Mouse (Mus musculus): ENCODE measurements around the gene BC016579.

BC016579 gene

GRCm38 (mm10) chr16:45653934-45654332 lies at the start of gene BC016579:
BC016579 (minus strand) TSS chr16:45654068.
- in situ Hi-C loops (cut with MboI; ENCODE audit: unreplicated experiment in 2 of 2): no loop called here

GRCm38 (mm10) chr16:45699301-45699700 lies 45.4 kb upstream of the BC016579 start:
- in situ Hi-C loops (cut with MboI; ENCODE audit: unreplicated experiment in 2 of 2): no loop called here

- in situ Hi-C loops (cut with MboI; ENCODE audit: unreplicated experiment in 2 of 2): no loop called here
Measured at GRCm38 (mm10) chr16:45697996-45698395, 44.1 kb upstream of the BC016579 start.

- in situ Hi-C loops (cut with MboI; ENCODE audit: unreplicated experiment in 2 of 2): no loop called here
Measured at GRCm38 (mm10) chr16:45695445-45696160, 41.7 kb upstream of the BC016579 start.

DNA sequence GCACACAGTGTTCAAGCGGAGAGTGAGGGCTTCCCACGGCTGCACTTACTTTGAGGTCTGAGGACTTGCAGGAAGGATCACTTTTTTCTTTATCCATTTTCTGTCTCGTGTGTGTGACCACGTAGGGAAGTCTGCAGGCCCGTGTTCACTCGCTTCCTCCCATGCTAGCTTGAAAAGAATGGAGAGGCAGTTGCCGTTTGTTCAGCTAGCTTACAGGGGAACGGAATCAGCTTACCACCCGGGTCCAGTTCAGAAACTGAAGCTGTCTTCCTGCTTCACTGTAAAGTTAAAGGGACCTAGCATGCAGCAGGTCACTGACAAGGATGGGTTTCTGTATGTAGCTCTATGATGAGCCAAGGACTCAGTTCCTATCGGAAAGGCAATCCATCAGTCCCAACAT lies 39.7 kb upstream of the BC016579 start, which contains the start of gene Tmprss7:
Gene Tmprss7, minus strand, starts transcription at position 101 of the 400 bp plus-strand sequence.
- in situ Hi-C loops (cut with MboI; ENCODE audit: unreplicated experiment in 2 of 2): no loop called here

GRCm38 (mm10) chr16:45692851-45693250 lies 39.0 kb upstream of the BC016579 start:
- in situ Hi-C loops (cut with MboI; ENCODE audit: unreplicated experiment in 2 of 2): no loop called here

DNA sequence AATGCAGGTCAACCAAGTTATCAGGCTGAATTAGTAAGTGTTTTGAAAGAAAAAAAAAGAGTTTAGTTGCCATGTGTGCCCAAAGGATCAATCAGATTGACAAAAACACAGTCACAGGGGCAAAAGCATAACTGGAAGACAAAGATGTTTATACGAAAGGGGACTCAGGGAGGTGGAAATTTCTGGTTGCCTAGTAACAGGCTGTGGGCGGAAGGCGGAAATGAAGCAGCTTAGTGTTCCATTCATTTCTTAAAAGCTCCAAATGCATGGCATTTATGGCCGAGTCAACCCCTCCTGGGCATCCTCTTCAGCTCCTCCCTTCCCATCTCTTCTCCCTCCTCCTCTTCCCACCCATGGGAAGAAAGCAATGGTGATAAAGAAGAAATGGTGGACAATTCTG lies 36.3 kb upstream of the BC016579 start:
- in situ Hi-C loops (cut with MboI; ENCODE audit: unreplicated experiment in 2 of 2): no loop called here

DNA sequence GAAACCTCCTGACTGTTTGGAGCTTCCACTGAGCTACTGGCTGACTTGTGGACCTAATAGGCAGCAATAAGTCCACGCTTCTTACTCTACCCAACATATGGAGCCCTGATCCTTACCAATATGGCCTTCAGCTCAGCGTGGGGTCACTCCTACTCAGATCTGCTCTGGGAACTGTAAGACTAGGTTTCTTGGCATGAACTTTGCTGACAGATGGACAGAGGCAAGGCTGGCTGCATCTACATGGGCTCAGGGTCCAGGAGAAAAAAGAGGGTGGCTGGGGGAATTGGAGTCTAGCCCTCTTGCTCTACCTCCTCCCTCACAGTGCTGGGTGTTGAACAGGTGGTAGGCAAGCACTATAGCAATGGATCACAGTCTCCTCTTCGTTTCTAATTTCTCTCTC lies 33.0 kb upstream of the BC016579 start:
- in situ Hi-C loops (cut with MboI; ENCODE audit: unreplicated experiment in 2 of 2): loop anchor here (5.0 to 10.0 kb wide), 2 partner anchors 280 to 338 kb away; no protein-coding TSS in a partner anchor

DNA sequence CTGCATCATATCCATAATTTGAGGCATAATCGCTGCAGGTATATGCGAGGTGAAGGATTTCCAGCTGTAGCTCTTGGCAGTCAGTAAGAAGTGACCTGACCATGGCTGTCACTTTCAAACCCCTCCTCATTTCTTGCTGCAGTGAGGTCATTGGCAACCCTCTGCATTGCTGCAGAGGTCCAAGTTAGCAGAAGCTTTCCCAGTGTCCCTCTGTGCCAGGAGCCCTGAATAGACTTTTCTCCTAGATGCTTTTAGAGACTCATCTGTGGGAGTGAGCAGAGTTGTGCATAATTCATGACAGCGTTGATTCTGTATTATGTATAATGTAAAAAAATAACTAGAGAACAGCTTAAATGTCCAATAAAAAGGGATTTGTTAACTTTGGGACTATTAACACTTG lies 31.4 kb upstream of the BC016579 start:
- in situ Hi-C loops (cut with MboI; ENCODE audit: unreplicated experiment in 2 of 2): loop anchor here (5.0 to 10.0 kb wide), 2 partner anchors 282 to 340 kb away; no protein-coding TSS in a partner anchor

DNA sequence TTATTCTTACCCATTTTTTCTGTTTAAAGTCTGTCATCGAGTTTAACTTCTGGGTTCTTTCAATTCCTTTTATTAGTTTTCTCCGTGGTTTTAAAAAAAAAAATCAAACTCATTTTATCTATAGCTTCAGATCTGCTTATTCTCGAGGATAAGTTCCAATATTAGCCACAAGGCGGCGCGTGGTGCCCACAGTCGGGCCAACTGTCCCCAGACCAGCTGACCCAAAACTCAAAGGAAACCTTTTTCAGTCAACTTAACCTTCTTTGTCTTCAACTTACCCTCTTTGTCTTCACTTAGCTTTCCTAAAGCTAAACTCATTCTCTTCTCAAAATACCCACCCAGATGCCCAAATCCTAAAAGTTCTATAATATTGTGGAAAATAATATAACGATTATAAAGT lies 30.9 kb upstream of the BC016579 start:
- in situ Hi-C loops (cut with MboI; ENCODE audit: unreplicated experiment in 2 of 2): loop anchor here (5.0 to 10.0 kb wide), 2 partner anchors 282 to 340 kb away; no protein-coding TSS in a partner anchor

DNA sequence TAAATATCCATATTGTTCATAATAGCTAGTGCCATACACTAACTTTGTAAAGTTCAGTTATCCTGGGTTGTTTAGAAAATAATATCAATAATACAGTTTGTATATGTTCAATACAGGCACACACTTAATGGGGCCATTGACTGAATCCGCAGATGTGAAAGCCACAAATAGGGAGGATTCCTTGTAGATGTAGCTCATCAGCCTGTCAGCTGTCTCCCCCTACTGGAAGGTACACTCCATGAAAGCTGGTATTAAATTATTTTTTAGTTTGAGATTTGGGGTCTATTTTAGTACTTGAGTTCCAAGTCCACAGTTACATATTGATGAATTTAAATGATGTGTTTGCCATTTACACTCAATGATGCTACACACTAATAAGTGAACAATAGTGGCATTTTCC lies 22.6 kb upstream of the BC016579 start:
- in situ Hi-C loops (cut with MboI; ENCODE audit: unreplicated experiment in 2 of 2): loop anchor here (5.0 to 10.0 kb wide), 5 partner anchors 44 to 479 kb away; partner anchors contain the start of gene Gcsam (in 1 of the 2)

DNA sequence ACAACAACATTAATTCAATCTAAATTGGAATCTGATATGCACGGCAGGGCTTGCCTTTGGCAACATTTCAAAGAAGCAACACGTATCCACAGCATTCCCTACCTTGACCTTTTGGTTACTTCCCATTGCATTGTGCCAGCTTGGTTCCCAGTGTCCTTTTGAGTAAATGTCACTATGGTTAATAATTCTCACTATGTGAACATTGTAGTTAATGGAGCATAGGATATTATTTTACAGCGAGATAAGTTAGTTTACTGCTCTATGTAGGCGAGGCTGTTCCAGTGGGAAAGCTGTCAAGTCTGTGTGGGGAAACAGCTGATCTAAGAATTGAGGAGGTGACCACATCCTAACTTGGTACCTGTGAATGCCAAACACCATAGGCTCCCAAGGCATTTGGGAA lies 16.1 kb upstream of the BC016579 start:
- in situ Hi-C loops (cut with MboI; ENCODE audit: unreplicated experiment in 2 of 2): loop anchor here (5.0 to 10.0 kb wide), 3 partner anchors 38 to 85 kb away; partner anchors contain the start of gene Gcsam (in 1 of the 2)

- in situ Hi-C loops (cut with MboI; ENCODE audit: unreplicated experiment in 2 of 2): loop anchor here in 1 of 2 experiments (10.0 kb wide), 1 partner anchor 923 kb away; the partner anchor contains the start of gene Gtpbp8
Measured at GRCm38 (mm10) chr16:45668178-45668577, 14.3 kb upstream of the BC016579 start.

GRCm38 (mm10) chr16:45666136-45666535 lies 12.3 kb upstream of the BC016579 start:
- in situ Hi-C loops (cut with MboI; ENCODE audit: unreplicated experiment in 2 of 2): loop anchor here in 1 of 2 experiments (10.0 kb wide), 1 partner anchor 921 kb away; the partner anchor contains the start of gene Gtpbp8

DNA sequence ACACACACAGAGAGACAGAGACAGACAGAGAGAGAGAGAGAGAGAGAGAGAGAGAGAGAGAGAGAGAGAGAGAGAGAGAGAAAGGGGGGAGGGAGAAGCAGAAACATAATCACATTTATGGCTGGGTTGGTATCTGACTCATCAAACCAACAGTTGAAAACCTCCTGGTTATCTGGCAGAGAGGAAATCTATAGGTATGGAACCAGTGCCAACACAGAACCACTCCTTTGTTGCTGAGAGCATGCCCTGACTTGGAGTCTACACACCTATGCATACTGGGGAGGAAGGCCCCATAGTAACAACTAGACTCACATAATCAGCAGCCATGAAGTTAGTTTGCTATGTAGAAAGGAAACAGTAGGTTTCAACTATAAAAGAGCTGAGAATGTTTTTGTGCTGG lies 8.5 kb upstream of the BC016579 start:
- in situ Hi-C loops (cut with MboI; ENCODE audit: unreplicated experiment in 2 of 2): loop anchor here in 1 of 2 experiments (10.0 kb wide), 1 partner anchor 918 kb away; the partner anchor contains the start of gene Gtpbp8

DNA sequence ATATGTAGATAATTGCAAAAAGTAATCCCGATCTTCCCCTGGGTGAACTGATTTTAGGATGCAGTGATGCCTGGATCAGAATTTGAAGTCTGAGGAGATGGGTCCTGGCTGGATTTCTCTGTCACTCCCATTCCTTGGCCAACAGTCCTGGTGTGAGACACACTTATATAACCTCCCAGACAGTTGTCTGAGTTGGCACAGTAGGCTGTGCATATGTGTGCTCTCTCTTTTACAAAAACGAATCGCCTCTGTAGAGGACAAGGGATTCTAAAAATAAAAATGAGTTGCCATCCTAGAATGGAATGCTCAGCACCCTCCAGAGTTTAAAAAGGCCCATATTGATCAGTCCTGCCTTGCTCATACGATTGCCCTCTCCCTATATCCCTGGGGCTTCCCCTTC lies 5.7 kb upstream of the BC016579 start:
- in situ Hi-C loops (cut with MboI; ENCODE audit: unreplicated experiment in 2 of 2): no loop called here

DNA sequence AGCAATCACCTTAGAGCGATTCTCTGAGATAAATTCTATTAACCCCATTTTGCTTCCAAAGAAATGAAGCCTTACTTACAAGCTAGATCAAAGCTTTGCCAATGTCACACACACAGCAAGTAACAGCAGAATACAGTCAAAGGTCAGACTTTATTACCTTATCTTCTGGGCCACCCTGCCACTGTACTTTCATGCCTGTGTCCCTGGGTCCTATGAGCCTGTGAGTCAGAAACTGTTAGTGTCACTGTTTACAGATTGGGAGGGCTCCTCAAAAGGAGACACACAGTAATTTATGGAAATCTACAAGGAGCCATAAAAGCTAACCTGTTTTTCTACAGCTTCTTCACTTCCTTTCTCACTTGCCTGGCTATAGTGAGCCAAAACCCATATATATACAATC lies 4.4 kb upstream of the BC016579 start:
- in situ Hi-C loops (cut with MboI; ENCODE audit: unreplicated experiment in 2 of 2): no loop called here

DNA sequence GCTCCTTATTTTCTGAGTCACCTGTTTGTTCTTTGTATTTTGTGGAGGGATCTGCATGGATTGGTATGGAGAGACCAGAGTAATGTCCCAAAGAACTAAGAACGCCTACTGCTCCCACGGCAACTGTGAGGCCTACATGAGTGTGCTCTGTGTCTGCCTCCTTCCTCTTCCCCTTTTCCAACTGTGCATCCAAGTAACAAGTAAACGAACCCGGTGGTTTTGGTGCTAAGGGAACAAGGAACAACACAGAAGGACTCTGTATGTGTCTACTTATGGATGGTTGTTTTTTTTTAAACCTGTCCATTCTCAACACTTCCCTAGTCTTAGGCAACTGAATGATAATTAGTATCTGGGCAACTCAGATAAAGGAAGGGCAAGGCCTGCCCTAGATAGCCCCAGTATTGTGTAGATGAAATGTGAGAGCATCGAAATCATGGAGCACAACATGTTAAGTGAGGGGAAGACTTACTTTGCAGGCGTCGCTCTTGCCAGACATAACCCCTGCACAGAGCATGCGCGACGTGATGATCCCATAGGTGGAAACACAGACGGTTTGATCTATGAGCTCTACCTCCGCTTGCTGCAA lies 3.8 kb upstream of the BC016579 start:
- in situ Hi-C loops (cut with MboI; ENCODE audit: unreplicated experiment in 2 of 2): no loop called here

GRCm38 (mm10) chr16:45654465-45654864 lies 597 bp upstream of the BC016579 start:
- in situ Hi-C loops (cut with MboI; ENCODE audit: unreplicated experiment in 2 of 2): no loop called here

DNA sequence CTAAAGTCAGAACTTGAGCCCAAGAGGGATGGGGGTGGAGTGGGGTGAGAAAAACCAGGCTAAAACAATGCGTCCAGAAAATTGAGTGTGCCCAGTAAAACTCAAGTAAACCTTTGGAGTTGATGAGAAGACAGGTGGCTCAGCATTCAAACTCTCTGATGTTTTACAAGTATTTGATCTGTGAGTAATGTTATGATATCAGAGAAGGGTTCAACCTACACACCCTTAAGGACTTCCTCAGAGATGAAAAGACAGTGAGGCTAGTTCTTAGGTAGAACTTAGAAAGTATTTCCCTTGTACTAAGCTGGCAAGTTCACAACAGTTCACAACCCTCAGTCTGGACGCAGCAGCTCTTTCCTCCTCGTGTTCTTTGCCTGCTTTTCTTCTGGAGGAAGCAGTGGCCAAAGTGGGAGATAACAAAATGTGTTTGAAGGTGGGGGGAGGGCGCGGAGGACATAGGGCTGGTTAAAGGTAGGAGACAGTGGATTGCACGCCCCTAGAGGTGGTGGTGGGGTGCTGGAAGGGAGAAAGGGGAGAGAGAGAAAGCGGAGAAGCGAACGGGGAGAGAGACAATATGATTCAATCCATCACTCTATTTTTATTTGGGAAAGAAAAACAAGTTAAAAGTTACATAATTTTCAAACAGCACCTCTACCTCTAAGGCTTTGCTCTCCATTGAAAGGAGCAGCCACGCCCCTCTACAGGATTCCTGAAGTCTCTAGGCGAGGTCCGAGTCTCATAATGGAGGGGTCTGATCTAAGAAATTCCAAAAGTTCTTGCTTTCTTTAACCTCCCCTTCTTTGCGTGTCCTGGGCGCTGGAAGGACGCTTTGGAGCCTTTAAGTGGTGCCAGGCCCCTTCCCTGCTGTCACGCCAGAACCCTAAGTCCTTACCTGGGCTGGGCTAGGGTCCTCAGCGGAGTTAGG lies 597 bp downstream of the BC016579 start:
- in situ Hi-C loops (cut with MboI; ENCODE audit: unreplicated experiment in 2 of 2): no loop called here
